Mouse (Mus musculus): ENCODE results near the gene Kcnh4.

GRCm38 (mm10) chr11:100703366-100703765, 56.4 kb downstream of the Kcnh4 start:
- TF ChIP-seq CTCF (IDR thresholded peaks at IDR 0.05; ENCODE audit: borderline replicate concordance, extremely low read depth, insufficient read depth, insufficient read length) (no peak), POLR2A (IDR thresholded peaks at IDR 0.05; ENCODE audit: borderline replicate concordance, extremely low read depth, insufficient read depth, insufficient read length, poor library complexity, severe bottlenecking) (no peak)
